Mouse (Mus musculus) cerebellum, postnatal 10 days (tissue): ENCODE measurements around the gene Abhd8.

Source experiments
- DNase-seq, 2 experiments: peaks; one replicate each; pipeline ENCODE4 v3.0.0; 2021; ENCODE audit warnings: mixed read lengths in 2 of 2

The Abhd8 gene

DNA sequence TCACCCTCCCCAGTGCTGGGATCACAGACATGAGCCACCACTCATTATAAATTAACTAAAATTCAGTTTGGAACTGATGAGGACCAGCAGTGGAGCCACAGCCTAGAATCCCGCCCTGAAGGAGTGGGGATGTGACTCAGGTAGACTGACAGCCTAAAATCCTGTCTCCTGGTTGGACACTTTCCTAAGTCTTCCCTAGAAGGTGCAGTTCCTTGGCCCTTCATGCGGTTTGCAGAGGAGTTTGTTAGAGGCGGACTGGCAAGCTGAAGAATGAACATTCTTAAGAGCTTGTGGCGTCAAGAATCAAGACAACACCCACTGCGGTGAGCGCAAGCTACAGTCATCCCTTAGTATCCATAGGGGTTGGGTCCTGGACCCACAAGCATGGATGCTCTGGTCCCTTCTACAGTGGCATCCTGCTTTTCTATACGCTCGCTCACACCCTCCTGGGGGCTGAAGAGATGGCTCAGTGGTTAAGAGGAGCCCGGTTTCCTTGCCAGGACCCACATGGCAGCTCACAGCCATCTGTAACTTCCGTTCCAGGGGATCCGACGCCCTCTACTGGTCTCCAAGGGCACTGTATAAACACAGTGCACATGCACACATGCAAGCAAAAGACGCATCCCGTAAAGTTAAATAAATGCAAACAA, 13.9 kb upstream of the Abhd8 start:
- peak; percentile 80 to 87 for DNase-seq

DNA sequence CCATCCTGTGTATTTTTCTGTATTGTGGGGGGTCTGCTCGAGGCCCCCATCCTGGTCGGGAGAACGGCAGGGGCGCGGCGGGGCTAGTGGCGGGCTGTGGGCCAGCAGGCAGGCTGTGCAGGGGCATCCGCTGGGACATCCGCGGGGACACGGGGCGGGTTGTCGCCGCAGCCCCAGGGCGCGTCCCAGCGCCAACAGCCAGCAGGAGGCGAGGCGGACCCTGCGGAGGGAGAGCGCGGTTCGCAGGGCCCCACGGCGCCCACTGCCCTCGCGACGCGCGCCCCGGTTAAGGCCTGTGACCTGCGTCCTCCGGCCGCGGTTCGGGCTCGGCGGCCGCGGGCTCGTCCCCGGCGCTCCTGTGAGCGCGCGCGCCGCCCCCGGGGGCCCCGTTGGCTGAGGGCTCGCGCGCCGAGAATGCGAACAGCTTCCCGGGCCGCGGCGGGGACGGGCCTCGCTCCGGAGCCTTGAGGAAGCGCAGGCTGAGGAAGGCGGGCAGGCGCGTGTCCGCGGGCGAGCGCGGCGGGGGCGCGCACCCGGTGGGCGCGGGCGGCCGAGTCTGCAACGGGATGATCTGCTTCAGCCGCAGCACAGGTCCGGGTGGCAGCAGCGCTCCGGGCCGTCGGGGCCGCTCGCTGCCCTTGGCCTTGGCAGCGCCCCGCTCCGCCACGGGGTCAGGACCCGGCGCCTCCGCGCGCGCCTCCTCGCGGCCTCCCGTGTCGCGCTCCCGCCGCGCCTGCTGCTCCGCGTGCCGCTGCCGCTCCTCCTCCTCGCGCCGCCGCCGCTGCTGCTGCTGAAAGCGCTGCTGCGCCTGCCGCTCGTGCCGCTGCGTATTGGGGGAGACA, 12.9 kb upstream of the Abhd8 start:
- DNase-seq = peak; percentile 92 to 94

DNA sequence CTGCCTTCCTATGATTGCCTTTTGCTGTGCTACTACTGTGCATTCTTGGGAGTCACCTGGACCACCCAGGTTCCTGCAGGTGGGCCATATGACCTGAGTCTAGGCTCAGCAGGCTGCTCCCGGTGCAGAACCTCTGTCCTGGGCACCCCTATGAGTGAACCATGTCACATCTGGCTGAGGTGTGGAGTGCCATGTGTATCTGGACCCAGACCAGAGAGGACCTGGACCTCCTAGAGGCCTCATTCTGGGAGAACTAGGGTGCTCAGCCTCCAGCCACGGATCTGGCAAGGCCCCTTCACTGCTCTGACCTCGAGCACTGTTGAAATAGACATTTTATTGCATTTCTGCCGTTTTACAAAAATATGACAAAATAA, 12.2 kb upstream of the Abhd8 start:
- peak; percentile 41 to 54 for DNase-seq

DNA sequence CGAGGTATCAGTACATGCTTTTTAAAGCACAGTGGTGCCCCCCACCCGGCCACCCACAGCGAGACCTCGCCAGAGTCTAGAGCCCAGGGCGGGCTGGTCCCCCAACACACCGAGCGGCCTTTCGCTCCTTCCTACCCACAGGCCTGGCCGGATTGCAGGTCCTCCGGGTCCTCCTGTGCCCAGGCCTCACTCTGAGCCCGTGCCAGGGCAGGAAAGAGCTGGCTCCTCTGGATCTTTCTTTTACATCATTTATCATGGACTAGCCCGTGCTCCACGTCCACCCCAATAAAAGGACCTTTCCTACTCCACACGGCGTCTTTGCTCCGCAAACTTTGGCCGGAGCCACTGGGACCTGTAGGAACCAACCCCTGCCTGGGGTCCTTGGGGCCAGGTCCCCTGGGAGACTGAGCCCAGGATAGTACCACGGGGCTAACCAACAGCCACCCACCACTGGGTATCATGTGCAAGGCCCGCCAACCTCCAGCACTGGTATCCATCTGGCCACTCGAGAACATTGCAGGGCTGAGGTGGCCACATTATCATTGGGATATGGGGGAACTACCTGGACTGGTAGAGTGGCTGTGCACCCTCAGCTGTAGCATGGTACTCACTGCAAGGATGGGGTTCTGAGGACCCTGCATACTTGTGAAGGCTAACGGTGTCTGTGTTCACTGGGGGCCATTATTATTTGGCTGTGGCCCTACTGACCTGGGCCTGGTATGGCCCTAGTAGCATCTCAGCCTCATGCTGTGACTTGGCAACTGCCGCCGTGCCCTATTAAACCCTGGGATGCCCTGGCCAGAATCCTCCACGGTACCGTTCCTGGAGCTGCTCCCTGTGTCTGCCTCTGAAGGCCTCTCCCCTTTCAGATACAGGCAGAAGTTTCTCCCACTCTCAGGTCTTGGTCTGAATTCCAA, 11.6 kb upstream of the Abhd8 start:
- DNase-seq = peak; percentile 66 to 67

DNA sequence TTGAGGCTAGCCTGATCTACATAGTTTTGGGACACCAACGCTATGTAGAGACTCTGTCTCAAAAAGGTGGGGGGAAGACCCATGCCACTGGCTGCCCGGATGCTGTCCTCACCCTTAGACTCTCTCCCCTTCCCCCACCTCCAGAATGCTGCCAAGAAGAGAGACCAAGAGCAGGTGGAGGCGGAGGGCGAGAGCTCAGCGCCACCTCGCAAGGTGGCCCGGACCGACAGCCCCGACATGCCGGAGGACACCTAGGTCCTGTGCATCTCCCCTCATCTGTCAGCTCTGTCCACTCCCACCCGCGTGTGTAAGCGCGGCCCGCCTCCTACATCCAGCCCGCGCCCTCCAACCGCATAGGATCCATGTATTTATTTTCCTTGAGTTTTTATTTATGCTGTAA, 10.9 kb upstream of the Abhd8 start:
- DNase-seq = peak in 1 of 2 experiments; percentile 30

DNA sequence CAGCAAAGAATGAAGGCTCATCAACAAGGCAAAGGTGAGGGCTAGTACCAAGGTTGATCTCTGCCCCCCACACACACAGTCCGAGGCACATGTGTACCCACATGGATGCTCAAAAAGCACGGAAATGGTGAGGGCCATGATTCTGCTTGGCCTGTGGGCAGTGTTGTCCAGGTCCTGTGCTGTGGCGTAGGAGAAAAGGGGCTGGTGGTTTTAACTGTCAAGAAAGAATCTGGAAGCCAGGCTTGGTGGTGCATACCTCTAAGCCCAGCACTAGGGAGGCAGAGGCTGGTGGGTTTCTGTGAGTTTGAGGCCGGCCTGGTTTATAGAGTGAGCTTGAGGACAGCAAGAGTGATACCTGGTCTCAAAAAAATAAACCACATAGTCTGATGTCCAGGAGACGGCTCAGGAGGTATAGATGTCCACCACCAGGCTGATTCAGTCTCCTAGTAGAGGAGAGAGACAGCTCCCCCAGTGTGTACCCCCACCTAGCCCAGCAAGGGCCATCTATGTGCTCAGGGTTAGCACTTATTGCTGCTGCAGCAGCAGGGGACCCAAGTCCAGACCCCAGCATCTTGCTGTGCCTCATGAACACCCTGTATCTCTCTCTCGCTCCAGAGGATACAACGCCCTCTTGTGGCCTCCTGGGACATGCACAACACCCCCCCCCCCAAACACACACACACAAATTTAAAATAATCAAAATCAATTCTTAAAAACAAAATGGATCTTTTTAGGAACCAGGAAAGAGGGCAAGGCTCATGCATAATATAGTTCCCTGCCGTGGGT, 9.3 kb upstream of the Abhd8 start:
- no peak for DNase-seq

DNA sequence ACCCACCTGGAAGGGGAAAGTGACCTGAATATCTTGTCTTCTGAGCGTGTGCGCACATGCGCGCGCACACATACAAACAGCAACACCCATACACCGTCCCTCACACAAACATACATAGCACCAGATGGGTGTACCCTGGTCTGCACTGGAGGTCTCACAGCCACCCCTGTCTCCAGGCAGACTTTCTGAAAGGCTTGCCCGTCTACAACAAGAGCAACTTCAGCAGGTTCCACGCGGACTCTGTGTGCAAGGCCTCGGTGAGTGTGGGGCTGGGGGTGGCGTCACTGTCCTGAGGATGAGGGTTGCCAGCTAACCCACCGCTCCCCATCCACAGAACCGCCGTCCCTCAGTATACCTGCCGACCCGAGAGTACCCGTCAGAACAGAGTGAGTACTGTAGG, 8.4 kb upstream of the Abhd8 start:
- DNase-seq = no peak

DNA sequence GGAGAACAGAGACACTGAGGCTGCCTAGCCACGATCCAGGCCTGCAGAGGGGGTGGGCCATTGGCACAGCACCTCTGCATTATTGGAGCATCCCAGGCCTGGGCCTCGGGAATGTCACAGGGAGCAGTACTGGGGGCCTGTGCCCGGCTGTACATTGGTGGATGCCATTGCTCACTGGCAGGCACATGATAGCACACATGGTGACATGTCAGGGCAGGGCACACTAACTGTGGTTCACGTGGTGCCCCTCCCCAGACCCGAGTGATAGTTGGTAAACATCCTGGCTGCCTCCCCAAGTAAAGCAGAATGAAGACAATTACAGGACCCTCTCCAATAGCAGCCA, 7.4 kb upstream of the Abhd8 start:
- DNase-seq = no peak

DNA sequence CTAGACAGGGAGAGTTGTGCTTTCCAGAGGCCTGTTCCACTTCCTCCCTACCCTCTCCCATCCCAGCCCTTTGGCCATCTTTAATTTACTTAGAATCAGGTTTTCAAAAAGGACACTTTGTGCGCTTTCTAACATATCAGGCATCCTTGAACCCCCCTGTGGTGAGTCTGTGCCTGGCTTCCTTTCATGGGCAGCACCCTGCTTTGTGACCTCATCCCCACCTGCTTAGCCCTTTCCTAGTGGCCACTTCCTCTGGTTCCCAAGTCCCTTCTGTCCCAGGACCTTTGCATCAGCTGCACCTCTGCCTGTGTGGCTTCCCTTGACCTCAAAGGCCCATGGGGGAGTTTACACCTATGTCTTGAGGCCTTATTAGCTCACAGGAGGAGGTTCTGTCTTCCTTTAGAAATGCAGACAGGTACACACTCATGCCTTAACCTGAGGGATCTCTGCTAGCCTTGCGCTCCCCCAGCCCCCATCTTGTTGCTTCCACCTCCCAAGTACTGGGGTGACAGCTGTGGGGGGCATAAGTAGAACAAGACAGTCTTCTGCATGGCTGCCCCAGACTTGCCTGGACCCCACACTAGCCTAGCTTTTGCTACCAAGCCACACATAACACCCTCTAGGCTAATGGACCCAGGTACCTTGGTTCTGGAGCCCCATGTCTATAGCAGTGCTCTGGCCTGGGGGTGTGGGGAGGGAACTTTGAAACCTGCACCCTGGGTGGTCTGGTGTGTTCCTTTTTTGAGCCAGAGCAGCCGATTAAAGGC, 6.9 kb upstream of the Abhd8 start:
- peak in 1 of 2 experiments; percentile 25 for DNase-seq

DNA sequence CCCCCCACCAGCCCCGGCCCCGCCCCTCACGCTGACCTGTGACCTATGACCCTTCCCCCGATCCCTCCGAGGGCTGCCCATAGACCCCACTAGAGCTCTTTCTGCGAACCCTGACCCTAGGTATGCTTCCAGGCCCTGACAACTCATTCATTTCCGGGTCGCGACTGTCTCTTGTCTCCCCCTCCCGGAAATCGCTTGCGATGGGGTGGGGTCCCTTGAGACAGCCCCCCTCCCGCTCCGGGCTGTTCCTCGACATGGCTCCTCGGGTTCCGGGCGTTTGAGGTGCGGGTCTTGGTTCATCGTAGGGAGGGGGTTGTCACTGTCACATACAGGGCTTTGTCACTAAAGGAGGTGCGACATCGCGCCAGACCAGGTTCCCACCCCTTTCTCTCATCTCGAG, 6.0 kb upstream of the Abhd8 start:
- DNase-seq = peak; percentile 81

DNA sequence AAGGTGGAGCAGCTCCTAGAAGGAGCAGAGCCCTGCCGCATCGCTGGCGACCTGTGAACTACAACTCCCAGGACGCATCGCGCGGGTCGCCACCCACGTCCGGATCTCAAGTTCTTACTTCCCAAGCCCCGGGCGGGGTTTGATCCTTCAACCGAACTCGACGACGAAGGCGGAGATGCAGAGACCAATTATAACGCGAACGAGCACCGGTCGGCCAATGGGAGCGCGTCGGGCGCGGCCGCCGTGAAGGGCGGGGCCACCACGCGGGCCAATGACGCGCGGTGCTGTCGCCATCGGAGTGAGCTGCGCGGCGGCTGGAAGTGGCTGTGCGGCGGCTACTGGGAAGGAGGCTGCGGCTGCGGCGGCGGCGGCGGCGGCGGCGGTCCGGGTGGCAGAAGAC, 5.5 kb upstream of the Abhd8 start, which contains the start of gene Dda1:
Dda1 (plus strand) TSS at position 284 of the 400 bp plus-strand sequence.
- peak; percentile 98 to 99 for DNase-seq

DNA sequence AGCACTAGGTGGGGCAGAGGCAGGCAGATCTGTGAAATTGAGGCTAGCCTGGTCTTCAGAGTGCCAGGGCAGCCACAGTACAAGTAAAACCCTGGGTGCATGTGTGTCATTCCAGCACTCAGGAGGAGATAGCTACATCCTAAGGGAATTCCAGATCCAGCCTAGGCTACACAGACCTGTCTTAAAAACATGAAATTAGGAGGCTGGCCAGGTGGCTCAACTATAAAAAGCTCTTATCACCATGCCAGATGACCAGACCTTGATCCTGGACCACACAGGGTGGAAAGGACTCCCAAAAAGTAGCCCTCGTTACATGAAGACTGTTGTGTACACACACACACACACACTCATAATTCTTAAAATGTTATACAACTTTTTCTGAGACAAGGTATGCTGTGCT, 4.5 kb upstream of the Abhd8 start:
- DNase-seq = no peak

DNA sequence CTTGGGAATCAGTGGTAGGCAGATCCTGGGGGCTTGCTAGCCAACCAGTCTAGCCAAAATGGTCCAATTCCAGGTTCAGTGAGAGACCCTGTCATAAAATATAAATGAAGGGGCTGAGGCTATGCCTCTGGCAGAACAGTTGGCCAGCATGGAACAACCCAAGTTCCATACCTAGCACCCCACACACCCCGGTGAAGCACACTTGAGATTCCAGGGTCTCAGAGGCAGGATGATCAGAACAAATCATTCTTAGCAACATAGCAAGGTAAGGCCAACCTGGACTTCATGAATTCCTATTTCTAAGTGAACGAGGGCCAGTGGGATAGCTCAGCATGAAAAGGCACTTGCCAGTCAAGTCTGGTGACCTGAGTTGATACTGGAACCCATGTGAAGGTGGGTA, 3.7 kb upstream of the Abhd8 start:
- DNase-seq = no peak

DNA sequence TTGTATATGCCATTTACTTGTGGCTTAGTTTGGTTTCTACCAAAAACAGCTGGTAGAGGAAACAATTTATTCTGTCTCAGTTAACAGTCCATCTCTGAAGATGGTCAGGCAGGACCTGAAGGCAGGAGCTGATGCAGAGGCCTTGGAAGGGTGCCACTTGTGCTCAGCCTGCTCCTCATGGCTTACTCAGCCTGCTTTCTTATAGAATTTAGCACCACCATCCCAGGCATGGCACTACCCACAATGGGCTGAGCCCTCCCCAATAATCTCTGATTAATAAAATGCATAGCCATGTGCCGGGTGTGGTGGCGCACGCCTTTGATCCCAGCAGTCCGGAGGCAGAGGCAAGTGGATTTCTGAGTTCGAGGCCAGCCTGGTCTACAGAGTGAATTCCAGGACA, 2.7 kb upstream of the Abhd8 start:
- DNase-seq = peak; percentile 36 to 40

DNA sequence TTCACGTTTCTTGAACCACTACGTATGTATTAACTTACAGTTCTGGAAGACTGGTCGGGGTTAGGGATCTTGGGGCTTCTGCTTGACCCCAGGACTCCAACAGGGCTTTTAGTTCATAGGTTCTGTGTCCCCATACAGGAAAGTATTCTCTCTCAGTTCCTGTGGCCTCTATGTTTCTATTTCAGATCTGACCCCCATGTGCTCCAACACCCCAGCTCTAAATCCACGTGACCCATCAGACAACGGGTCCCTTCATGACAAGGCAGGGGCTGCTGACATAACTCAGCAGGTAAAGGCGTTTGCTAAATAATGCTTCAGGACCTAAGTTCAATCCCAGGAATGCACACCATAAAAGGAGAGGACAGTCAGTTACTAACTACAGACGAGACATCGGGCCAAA, 2.3 kb upstream of the Abhd8 start:
- DNase-seq = no peak

DNA sequence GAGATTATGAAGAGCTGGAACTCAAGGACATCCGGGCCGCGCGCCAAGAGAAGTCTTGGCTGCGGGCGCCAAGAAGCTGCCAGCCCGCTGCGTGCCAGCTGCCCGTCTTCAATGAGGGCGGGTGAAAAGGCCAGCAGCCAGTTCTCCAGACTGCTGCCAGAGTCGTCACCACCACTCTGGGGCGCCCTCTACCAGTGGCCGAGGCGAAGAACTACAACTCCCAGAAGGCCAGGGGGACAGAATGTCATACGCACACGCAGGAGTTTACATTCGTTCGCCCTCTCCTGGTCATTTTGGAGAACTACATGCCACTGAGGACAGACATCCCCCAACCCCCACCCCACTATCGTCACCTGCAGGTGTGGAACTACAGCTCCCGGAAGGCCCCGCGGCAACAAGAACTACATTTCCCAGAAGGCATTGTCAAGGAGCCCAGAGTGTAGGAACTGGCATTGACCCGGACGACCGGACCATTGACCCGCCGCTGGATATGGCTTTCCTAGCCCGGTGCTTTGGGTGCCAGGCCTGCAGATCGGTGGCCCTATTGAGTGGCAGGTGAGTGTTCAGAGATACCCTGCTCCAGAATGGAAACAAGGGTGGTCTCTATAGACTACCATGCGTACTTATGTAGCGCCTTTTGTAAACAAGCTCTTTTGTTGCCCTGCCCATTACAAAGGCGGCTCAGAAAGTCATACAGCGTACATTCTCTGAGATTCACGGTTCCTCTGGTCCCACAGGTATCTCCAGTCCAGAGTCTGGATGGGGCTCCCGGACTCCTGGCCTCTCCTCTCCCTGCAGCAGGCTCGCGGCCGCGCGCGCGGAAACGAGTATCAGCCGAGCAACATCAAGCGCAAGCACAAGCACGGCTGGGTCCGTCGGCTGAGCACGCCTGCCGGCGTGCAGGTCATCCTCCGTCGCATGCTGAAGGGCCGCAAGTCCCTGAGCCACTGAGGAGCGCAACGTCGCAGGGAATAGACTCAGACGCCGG, 1.4 kb upstream of the Abhd8 start, which contains the start of gene Mrpl34:
Mrpl34 (plus strand) TSS at position 447 of the 988 bp plus-strand sequence.
- peak; percentile 99 for DNase-seq

DNA sequence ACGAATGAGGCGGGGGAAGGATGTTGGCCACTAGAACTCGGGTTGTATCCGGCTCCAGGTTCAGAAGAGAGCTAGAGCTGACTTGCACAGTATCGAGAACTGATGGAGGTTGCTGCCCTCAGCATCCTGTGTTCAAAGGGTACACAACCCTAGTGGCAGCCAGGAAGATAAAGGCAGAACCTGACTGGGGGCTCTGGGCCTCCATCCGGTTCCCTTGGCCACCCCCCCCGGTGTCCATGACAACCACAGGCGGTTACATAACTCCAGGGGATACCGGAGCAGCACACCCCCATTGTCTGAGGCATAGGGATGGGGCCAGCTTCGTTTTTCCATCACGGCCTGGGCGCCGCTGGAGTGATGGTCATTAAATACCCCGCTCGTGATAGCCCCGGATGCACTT, 669 bp downstream of the Abhd8 start:
- DNase-seq = peak; percentile 69 to 74

DNA sequence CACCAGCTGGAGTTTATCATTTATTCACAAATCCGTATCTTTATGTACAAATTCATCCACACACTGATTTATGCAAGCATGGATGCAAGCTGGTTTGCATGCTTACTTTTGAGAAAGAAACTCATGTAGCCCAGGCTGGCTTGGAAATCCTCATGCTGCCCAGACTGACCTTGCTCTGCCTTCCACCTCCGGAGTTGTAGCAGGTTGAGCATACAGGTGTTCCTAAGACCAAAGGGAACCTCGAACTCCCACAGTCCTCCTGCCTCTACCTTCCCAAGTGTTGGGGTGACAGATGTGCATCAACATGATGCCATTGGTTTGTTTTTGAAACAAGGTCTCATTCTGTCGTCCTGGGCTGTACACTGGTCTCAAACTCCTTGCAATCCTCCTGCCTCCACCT, 1.3 kb downstream of the Abhd8 start:
- DNase-seq = no peak

DNA sequence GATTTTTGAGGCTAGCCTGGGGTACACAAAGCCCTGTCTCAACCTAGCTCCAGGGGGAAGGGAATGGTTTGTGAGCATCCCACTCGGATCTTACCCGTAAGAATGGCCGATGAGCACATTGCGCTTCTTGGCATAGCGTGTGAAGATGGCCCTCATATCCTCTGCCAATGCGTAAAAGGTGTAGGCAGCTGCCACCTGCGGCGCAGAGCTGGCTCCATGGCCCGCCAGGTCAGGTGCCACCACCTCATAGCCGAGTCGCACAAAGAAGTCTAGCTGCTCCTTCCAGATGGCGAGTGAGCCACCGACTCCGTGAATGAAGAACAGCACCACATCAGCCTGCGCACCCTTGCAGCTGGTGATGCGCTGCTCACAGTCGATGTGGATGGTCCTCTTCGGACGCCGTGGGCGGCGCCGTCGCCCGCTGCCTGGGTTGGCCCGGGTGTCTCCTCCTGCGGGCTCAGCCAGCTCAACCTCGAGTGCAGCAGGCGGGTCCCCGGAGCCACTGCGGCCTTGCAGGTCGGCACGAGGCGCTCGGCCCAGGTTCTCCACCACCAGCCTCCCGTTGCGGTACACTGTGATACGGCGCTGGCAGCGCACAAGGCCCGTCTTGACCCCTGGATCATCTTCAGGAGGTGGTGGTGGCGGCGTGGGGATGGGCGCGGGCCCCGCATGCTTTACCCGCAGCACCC, 2.2 kb downstream of the Abhd8 start:
- peak in 1 of 2 experiments; percentile 39 for DNase-seq

DNA sequence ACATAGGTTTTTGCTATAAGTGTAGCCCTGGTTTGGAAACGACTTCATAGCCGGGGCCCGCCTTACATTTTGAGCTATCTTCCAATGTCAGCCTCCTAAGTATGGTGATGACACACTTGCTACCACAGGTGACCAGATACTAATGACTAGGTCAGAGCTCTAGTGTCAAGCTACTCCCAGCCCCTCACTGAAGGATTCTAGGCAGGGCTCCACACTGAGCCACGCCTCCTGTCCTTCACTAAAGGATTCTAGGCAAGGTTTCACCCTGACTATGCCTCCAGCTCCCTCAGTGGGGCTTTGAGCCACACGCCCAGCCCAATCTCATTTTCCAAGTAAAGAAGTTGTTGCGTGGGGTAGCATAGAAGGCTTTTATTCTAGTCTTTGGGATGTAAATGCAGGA, 2.7 kb downstream of the Abhd8 start:
- no peak for DNase-seq
